In the genomic region with DNA sequence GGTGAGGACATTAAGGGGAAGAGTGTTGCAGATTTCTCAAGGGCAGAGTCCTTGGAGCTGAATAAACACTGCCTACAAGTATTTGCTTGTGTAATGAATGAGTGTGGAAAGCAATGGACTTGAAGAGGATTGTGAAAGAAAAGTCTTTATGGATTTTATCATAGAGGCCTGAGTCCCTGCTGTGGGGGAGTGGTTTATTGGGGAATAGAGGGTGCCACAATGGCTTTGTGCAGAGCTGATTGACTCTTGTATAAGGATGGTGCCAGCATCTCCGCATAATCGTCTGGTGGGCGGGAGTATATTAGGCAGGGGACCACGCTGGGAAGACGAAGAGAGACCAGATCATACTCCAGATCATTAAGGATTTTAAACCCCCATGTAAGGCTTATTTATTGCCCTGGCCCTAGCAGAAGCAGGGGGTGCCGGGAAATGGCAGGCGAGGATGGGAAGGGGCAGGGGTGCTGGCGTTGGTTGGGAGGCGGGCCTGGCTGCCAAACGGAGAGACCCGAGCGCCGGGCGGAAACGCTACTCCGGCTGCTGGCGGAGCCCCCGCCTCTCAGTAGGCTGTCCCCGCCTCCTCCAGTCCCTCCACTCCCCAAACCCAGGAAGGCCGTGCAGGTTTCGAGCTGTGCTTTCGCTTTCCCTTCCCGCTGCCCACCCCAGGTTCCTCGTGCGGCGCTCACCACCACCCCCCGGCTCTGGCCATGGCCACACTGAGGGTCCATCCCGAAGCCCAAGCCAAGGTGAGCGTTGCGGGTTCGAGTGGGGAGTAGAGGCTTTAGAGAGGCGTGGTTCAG, we compare ENCODE assay signal across 8 mouse cellular contexts. TPM values are rescaled to one million over a fixed set of nuclear protein-coding genes. Genes with fewer than 3 reads are reported as not detected.
DNase-seq lines count a peak whose midpoint lies in the region; ATAC-seq lines count a peak whose summit lies in the region.

Psme1 (plus strand) TSS at position 253 of the 797 bp plus-strand sequence.

- no peaks in the 10 kb centered on the region for H3K27me3 ChIP-seq in embryonic facial prominence, embryonic 15.5 days

- peaks cover 19% of the 10 kb centered on the region; the same call in 1 of the 2 replicates for H3K36me3 ChIP-seq in embryonic facial prominence, embryonic 15.5 days

- ATAC-seq in embryonic facial prominence, embryonic 15.5 days (ENCODE audit: insufficient number of reproducible peaks, low FRiP score, low TSS enrichment, low read depth) = peak; percentile 86
- peak; percentile 76 for ATAC-seq in monocyte, adult 5-6 weeks (replicated peaks; ENCODE audit: insufficient number of reproducible peaks, low FRiP score, low TSS enrichment, poor library complexity, severe bottlenecking)

- H3K27ac ChIP-seq in embryonic facial prominence, embryonic 15.5 days (replicated peaks) = peak within 1 kb of the TSS; percentile 83

- H3K4me2 ChIP-seq in embryonic facial prominence, embryonic 15.5 days (replicated peaks) = peak within 1 kb of the TSS; percentile 84

- DNase-seq in 3134 (ENCODE audit: extremely low read depth, insufficient read length, low spot score) (peak; percentile 83), liver (peak; percentile 83)
- DNase-seq in adrenal gland, postnatal 14 days = peak; percentile 92
- peak; percentile 81 for DNase-seq in heart, adult 8-10 months (ENCODE audit: low spot score)
- peak; percentile 77 for DNase-seq in kidney, adult 9 months
- DNase-seq in spleen, postnatal 4 days (ENCODE audit: low spot score in 2 of 2) = peak; percentile 77 to 88

- H3K9ac ChIP-seq in embryonic facial prominence, embryonic 15.5 days = peak within 1 kb of the TSS; percentile 88

- under 1% methylated on average over 32 of the region's 32 CpGs for WGBS in embryonic facial prominence, embryonic 15.5 days

- H3K9me3 ChIP-seq in embryonic facial prominence, embryonic 15.5 days (replicated peaks) = no peaks in the 10 kb centered on the region

- 0 out of 2 replicates have a peak, but pooled peaks cover 19% of the 10 kb centered on the region for H3K4me1 ChIP-seq in embryonic facial prominence, embryonic 15.5 days

- H3K4me3 ChIP-seq in embryonic facial prominence, embryonic 15.5 days (replicated peaks) = peak within 1 kb of the TSS; percentile 75

RNA-seq across cellular contexts. Expression of gene Psme1, which starts in this region (rescaled TPM):
- 316 and 330 TPM in 2 replicates for total RNA-seq in adrenal gland, postnatal 14 days (2021)
- polyA plus RNA-seq in embryonic facial prominence, embryonic 15.5 days (2015; fragmentation: Nextera tagmentation; extraction: Ambion mirVana) = 129 and 134 TPM in 2 replicates
- total RNA-seq in heart, adult 8-10 months (2022) = 100 to 1,000 TPM; 273 to 297 (median 284) TPM
- total RNA-seq in monocyte, adult 5-6 weeks (2017) = 318 to 422 TPM (median 336 TPM) in 3 replicates

Comparison
In these comparisons a context has a peak if more than half of its experiments do, and no peak if none do; other contexts are left out.
1. Peak in every context shown above with its lines: DNase-seq, ATAC-seq, H3K4me3 ChIP-seq and H3K27ac ChIP-seq.